Comparison of ENCODE assay signal across 8 mouse cellular contexts in genomic region chr6:138421931-138422531, GRCm38 (mm10).
DNase-seq lines count a peak whose midpoint lies in the region; ATAC-seq and TF ChIP-seq lines count a peak whose summit lies in the region.

No protein-coding gene starts in this region.

- TF ChIP-seq CTCF in gastrocnemius, adult 2 months (IDR thresholded peaks at IDR 0.05) = no peak
- TF ChIP-seq CTCF in E14TG2a.4 (conservative IDR thresholded peaks at IDR 0.05; ENCODE audit: low read length) = no peak

- no peaks in the 10 kb centered on the region for H3K9me3 ChIP-seq in E14TG2a.4 (ENCODE audit: low read length)
- H3K9me3 ChIP-seq in forebrain, embryonic 13.5 days (replicated peaks) = no peaks in the 10 kb centered on the region
- H3K9me3 ChIP-seq in liver, embryonic 15.5 days (replicated peaks) = no peaks in the 10 kb centered on the region

- H3K27ac ChIP-seq in gastrocnemius, adult 2 months = no peak overlapping the region
- peak overlapping the region; percentile 97 for H3K27ac ChIP-seq in forebrain, embryonic 13.5 days
- no peak overlapping the region for H3K27ac ChIP-seq in liver, embryonic 15.5 days (replicated peaks)

- H3K4me3 ChIP-seq in gastrocnemius, adult 2 months = peak overlapping the region; percentile 49
- peak overlapping the region; percentile 50 for H3K4me3 ChIP-seq in E14TG2a.4 (replicated peaks; ENCODE audit: low read length)
- peak overlapping the region; percentile 55 for H3K4me3 ChIP-seq in forebrain, embryonic 13.5 days
- peak overlapping the region; percentile 22 for H3K4me3 ChIP-seq in liver, embryonic 15.5 days (replicated peaks)

- under 1% methylated on average over 24 of the region's 24 CpGs for WGBS in forebrain, embryonic 13.5 days
- 3% methylated on average over 24 of the region's 24 CpGs for WGBS in liver, embryonic 15.5 days (ENCODE audit: insufficient replicate concordance)

- intact Hi-C loops in gastrocnemius, adult 2 months (cut with DNase I) = no loop called here

- H3K4me2 ChIP-seq in forebrain, embryonic 13.5 days = peak overlapping the region; percentile 78
- peak overlapping the region; percentile 53 for H3K4me2 ChIP-seq in liver, embryonic 15.5 days

- H3K27me3 ChIP-seq in E14TG2a.4 (ENCODE audit: insufficient read depth, low read length) = peaks cover 45% of the 10 kb centered on the region
- H3K27me3 ChIP-seq in forebrain, embryonic 13.5 days = no peaks in the 10 kb centered on the region
- H3K27me3 ChIP-seq in liver, embryonic 15.5 days = peaks cover 26% of the 10 kb centered on the region

- no peak for ATAC-seq in forebrain, embryonic 13.5 days
- no peak for ATAC-seq in liver, embryonic 15.5 days (ENCODE audit: insufficient read depth)
- no peak for ATAC-seq in inflammation-experienced regulatory T-cells, adult 6 months

- H3K9ac ChIP-seq in forebrain, embryonic 13.5 days = peak overlapping the region; percentile 80
- H3K9ac ChIP-seq in liver, embryonic 15.5 days = no peak overlapping the region

- H3K4me1 ChIP-seq in E14TG2a.4 (replicated peaks; ENCODE audit: low read depth, low read length) = peaks cover 46% of the 10 kb centered on the region
- peaks cover 75% of the 10 kb centered on the region for H3K4me1 ChIP-seq in forebrain, embryonic 13.5 days
- no peaks in the 10 kb centered on the region for H3K4me1 ChIP-seq in liver, embryonic 15.5 days (replicated peaks)

- no peak for DNase-seq in gastrocnemius, adult 2 months
- no peak for DNase-seq in gastrocnemius, postnatal 4 days (ENCODE audit: low spot score in 2 of 2)
- no peak for DNase-seq in thymus, adult 18-20 months
- DNase-seq in cerebellum, postnatal 25 days = no peak

- H3K36me3 ChIP-seq in E14TG2a.4 (ENCODE audit: insufficient read depth, low read length) = no peaks in the 10 kb centered on the region
- no peaks in the 10 kb centered on the region for H3K36me3 ChIP-seq in forebrain, embryonic 13.5 days (ENCODE audit: poor library complexity, severe bottlenecking)
- H3K36me3 ChIP-seq in liver, embryonic 15.5 days (replicated peaks) = no peaks in the 10 kb centered on the region
